Mouse (Mus musculus) adrenal gland, adult 2 months (tissue): ENCODE measurements at regions not wholly inside any gene's neighbourhood (a gene's known extent, or its start where the extent isn't known, plus 50 kb on each side); places are given as distances from the start of the nearest gene placed in this dataset.

Experiments used
- DNase-seq: peaks from one replicate; pipeline ENCODE4 v3.0.0; 2021

GRCm38 (mm10) chr6:100923070-100923469 is 89.6 kb downstream of the Ppp4r2 start:
- no peak for DNase-seq

DNA sequence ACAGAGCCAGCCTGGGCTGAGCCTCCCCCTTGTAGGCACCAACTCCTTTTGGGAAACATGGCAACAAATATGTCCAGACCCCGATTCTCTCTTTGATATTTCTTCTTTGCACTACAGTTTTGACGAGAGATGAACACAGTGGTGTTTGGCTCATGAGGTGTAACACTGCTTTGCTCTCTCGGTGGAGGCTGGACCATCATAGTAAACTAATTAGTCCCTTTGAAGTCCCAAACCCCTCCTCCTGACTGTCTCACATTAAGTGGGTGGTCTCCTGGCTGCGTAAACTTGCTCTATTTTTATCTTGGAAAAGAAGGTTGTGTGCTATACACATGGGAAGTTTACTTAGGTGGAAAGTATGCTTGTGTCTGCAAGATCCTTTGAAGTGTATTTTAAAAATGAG is 90.3 kb downstream of the Ppp4r2 start:
- DNase-seq, result no peak

GRCm38 (mm10) chr6:100928791-100929758 is 95.7 kb downstream of the Ppp4r2 start:
- DNase-seq, result no peak

- DNase-seq, result no peak
Observed at GRCm38 (mm10) chr6:100929759-100930358, 96.4 kb downstream of the Ppp4r2 start.

DNA sequence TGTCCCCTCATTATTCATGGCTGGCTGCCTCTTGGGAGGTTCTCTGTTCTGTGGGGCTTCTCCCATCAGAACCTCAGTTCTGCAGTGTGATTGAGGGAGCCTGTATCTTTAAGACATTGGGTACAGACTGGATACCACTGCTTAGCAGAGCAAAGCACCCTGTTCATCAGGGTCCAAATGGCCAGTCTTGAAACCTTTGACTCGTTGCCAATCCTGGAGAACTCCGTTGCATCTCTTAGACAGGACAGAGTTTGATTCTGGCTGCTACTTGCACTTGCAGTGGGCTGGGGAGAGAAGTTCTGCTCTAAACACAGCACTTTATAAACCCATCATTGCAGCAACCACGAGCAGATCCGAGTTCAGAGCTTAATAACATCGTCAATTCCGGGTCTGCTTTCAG is 97.3 kb downstream of the Ppp4r2 start:
- no peak for DNase-seq

- DNase-seq, result no peak
Observed at GRCm38 (mm10) chr6:100934424-100934823, 101.0 kb downstream of the Ppp4r2 start.

GRCm38 (mm10) chr6:100937802-100938201 is 104.4 kb downstream of the Ppp4r2 start:
- no peak for DNase-seq

DNA sequence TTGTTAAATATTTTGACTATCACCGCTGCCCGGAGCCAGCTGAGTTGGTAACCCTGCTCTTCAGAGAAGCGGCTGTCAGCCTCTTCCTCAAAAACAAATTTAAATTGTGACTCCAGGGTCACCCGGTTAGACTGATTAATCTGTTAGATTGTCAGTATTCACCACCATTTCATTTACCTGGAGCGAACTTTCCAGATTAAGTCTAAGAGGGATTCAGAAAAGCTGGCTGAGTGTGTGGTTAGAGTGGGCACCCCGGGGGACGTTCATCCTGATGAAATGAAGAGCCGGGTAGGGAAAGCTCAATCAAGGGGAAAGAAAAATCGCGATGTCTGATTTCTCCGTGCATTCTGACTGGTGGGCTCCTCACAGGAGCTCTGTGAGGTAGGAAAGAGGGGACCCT is 105.0 kb downstream of the Ppp4r2 start:
- DNase-seq, result no peak

DNA sequence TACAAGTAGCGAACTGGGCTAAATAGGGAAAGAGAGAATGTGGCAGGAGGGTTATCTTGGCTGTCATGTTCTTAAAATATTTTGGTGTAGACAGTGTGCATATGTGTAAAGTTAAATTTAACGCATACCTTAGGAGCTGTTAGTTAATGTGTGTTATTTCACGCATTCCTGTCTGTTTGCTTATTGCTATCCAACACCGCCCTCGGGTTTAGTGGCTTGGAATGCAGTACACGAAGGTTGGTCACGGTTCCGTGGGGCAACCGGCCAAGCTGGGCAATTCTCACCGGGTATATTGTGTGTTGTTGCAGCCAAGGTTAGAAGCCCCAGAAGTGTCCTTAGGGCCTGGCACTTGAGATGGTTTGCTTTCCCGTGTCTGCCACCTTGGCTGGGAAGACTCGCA is 105.6 kb downstream of the Ppp4r2 start:
- DNase-seq, result no peak

DNA sequence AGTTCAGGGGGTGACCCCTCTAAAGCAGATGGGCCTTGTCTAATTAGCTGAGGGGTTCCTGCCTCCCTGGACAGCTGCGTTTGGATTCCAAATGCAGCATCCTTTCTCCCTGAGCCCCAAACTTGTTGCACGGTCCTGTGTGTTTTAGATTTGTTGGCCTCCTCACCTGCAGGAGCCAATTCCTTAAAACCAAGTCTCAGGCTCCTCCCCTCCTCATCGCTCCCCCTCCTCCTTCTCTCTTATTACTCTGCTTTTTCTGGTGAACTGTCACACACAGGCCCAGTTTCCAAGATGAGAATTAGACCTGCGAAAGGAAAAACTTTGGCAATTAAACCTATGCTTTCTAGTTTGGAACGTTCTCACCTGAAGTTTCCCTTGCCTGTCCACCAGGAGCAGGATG is 106.3 kb downstream of the Ppp4r2 start:
- DNase-seq, result no peak

GRCm38 (mm10) chr6:100941686-100942085 is 108.3 kb downstream of the Ppp4r2 start:
- no peak for DNase-seq

DNA sequence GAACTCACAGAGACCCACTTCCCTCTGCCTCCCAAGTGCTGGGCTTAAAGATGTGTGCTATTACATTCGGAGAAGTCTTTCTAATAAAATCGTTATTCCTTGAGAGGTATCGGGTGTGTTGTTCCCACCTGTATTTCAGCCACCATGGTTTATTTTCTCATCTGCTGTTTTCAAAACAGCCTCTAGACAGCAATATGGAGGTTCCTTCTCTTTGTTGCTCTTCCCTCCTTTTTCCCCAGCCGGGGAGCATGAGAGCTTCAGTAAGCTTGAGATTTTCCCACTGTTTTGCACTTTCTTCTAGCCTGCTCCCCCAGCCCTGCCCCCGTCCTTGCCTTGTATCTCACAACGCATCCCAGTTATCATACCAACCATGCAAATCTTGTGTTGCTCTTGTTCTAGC is 109.5 kb downstream of the Ppp4r2 start:
- DNase-seq, result no peak

GRCm38 (mm10) chr6:100945796-100946195 is 112.4 kb downstream of the Ppp4r2 start:
- DNase-seq, result no peak

DNA sequence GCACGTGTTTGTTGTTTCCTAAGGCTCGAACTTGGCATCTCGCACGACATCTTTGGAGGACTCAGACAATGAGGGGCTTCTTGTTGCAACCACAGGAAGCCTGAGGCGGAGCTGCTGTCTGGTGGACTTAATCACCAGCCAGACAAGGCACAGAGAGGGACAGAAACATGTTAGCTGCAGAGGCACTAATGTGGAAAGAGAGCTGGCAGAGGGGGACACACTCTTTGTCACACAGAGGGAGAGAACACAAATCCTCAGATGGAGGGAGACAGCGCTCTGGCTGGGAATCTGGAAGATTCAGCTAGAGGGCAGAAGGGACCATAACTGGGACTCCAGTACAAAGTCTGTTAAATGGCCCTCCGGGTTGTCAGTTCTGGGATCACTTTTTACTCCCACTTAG is 114.9 kb downstream of the Ppp4r2 start:
- no peak for DNase-seq

GRCm38 (mm10) chr6:100951646-100952045 is 118.2 kb downstream of the Ppp4r2 start:
- DNase-seq, result no peak

DNA sequence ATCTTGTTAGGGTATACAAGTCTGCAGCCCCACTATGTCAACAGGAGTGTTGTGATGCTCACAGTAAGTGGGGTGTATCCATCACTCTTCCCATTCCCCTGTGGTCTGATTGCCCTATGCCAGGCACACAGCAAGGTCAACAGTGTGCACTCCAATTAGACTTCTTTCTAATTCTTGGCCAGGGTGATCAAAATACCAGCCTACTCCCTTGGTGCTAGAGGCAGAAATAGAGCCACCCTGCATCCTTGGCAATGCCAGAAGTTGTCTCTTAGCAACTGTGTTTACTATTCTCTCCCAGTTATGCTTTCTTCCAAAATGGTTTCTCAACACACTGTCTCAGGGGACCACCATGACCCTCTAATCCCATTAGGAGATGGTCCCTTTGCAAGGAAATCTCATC is 119.0 kb downstream of the Ppp4r2 start:
- no peak for DNase-seq

DNA sequence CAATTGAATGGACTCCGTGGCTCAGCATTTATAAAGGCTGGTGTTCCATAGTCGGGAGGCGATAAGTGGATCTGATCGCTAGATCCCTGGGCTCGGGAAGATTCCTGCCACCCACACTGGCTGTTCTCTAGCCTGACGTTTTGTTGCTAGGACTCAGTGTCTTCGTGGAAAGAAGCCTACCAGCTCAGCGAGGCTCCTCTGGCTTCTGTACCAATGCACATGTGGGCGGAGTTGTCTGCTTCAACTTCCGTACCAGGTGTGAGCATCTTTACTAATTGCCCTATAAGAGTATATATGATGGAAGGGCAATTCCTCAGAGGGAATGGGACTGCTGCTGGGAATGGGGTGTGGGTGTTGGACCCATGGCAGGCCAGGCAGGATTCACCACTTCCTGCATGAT is 121.1 kb downstream of the Ppp4r2 start:
- DNase-seq, result no peak

DNA sequence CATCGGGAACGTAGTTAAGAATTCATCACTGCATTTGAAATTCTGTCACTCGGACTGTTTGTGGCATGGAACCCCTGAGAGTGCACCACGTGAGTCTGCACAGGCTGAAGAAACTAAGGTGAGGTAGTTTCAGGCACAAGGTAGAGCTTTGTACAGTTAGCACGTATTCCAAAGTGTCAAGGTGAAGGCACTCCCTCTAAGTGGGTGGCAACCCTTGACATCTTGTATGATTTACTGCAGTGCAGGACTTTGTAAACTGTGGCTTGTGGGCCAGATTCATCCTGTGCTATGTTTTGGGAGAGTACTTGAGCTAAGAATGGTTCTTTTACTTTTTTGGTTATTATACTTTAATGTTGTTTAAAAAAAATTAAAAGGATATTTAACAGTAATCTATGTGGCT is 133.1 kb downstream of the Ppp4r2 start:
- DNase-seq, result no peak

DNA sequence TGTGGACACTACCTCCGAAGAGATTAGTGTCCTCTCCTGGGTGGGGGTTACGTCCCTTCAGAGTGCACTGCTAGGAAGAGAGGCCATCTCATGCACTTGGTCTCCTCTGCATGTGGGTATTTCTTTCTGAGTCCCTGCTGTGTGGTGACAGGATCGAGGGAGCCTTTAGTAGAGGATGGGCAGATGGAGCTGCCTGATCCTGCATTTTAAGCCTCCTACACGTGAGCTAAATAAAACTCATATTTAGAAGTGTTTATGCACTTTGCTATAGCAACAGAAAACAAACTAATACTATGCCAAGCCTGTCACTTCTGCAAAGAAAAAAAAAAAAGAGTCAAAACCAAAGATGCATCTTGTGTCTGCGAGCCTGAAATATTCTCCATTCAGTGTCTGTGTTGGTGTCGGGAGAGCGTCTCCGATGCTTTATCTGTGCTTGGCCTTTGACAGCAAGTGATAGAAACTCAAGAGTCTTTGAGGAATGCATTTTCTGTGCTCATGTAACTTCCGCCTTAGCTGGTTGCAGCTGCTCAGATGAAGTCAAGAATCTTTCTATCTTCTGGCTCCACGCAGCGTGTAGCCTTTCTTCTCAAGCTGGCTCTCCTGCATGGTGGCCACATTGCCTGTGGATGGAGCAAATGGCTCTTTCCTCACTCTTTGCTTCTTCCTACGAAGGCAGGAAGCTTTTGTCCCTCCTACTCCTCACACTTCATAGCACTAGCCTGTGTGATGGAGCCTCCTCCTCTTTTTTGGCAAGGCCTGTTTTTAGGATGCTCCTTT is 134.8 kb downstream of the Ppp4r2 start:
- DNase-seq, result no peak

DNA sequence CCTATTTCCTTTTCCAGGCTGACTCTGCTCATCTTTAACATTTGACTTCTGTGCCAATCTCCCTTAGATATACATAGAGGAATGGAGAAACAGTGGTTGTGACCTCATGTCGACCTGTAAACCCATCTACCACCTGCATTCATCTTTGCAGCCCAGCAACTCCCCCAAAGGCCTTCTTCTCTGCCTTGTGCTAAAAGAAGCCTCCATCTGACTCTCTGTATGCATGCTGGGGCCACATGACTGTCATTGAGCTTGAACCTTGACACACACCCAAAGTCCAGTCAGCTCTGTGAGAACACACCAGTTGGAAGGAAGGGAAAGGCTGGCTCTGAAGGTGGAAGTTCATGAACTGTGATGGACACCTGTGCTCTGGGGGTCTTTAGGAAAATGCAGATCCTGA is 135.5 kb downstream of the Ppp4r2 start:
- DNase-seq, result no peak

- no peak for DNase-seq
Observed at GRCm38 (mm10) chr6:100970810-100971447, 137.5 kb downstream of the Ppp4r2 start.

DNA sequence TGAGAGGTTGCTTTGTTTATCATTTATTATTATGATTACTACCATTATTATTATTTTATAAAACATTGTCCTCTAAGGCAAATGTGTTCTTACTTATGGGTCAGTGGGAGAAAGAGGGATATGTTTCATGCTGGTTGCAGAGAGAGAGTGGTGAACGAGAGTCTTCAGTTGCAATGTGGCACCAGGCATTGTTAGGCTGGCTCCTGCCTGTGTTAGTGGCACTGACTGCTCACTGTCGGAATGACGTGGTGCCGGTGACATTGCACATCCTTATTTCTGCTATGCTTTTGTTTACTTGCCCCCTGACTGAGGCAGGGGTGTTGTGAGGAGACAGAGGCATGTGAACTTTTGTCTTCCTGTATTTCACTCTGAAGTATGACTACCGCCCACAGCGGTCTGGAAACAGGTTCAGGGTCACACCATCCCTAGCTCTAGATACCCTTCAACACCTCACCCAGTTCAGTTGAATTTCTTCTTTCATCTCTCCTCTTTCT is 138.1 kb downstream of the Ppp4r2 start:
- peak; percentile 5 for DNase-seq
